11 mouse cellular contexts compared by ENCODE assay signal in the genomic region with DNA sequence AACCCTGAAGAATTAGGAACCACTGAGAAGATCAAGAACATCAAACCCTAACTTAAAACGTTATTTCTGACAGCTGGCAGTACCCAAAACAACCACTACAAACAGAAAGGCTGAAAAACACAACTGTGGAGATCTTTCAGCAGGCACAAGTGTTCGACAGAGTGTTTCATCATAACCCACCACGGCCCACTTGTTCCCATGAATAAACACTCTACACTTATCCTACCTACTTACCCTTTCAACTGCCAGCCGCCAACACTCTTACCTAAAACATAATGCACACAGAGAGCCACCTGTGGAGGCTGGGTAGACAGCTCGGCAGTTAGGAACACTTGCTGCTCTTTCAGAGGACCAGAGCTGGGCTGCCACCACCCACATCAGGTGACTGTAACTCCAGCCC. TPM values are rescaled to one million over a fixed set of nuclear protein-coding genes. Genes with fewer than 3 reads are reported as not detected.
DNase-seq lines count a peak whose midpoint lies in the region; ATAC-seq and TF ChIP-seq lines count a peak whose summit lies in the region.
"Had no signal": no experiment of that assay in that cellular context is flagged by ENCODE, and none has a peak within 500 bp of the region (broad histone marks: within the 10 kb centered on the region; RNA-seq: fewer than 3 reads in every experiment).

No protein-coding gene starts in this region.

- H3K36me3 ChIP-seq in lung, embryonic 15.5 days: peaks cover 23% of the 10 kb centered on the region

- peak; percentile 17 for TF ChIP-seq CTCF in left cerebral cortex, adult 2 months (IDR thresholded peaks at IDR 0.05)

- no peak for DNase-seq in left cerebral cortex, adult 2 months (ENCODE audit: extremely low spot score in 1 of 2, low spot score in 2 of 2)
- no peak for DNase-seq in left cerebral cortex, adult 9 months (ENCODE audit: low spot score in 2 of 2)
- peak; percentile 50 for DNase-seq in naive thymus-derived CD4-positive, alpha-beta T cell, adult 2 months (ENCODE audit: low read depth)
- peak; percentile 61 for DNase-seq in thymus, postnatal 4 days
- DNase-seq in frontal cortex, postnatal 14 days (ENCODE audit: low spot score in 2 of 2): no peak
- DNase-seq: cerebellum, adult 2 months; heart, postnatal 10 days had no signal

- no peaks in the 10 kb centered on the region for H3K9me3 ChIP-seq in lung, embryonic 15.5 days
- H3K9me3 ChIP-seq: liver, embryonic 12.5 days had no signal

- 51% methylated on average over 5 of the region's 5 CpGs for WGBS in lung, embryonic 15.5 days

- intact Hi-C loops in left cerebral cortex, adult 2 months (cut with DNase I): no loop called here

- ATAC-seq in lung, embryonic 15.5 days (ENCODE audit: borderline replicate concordance, extremely low read depth, low FRiP score, low TSS enrichment): peak; percentile 12; the same call in 1 of the 2 replicates
- no peak for ATAC-seq in megakaryocyte progenitor cell, adult 5-6 weeks (replicated peaks; ENCODE audit: poor library complexity)
- ATAC-seq: liver, embryonic 12.5 days; Patski had no signal

- no peak overlapping the region for H3K4me3 ChIP-seq in left cerebral cortex, adult 2 months
- no peak overlapping the region for H3K4me3 ChIP-seq in lung, embryonic 15.5 days
- H3K4me3 ChIP-seq: liver, embryonic 12.5 days had no signal

- H3K27me3 ChIP-seq in lung, embryonic 15.5 days: no peaks in the 10 kb centered on the region
- H3K27me3 ChIP-seq: liver, embryonic 12.5 days; Patski had no signal

- H3K27ac ChIP-seq in left cerebral cortex, adult 2 months: no peak overlapping the region
- H3K27ac ChIP-seq in lung, embryonic 15.5 days: peak overlapping the region; percentile 90
- H3K27ac ChIP-seq: liver, embryonic 12.5 days had no signal

- peaks cover 48% of the 10 kb centered on the region for H3K4me1 ChIP-seq in lung, embryonic 15.5 days

- H3K4me2 ChIP-seq in lung, embryonic 15.5 days: peak overlapping the region; percentile 31; the same call in 1 of the 2 replicates
- H3K4me2 ChIP-seq: liver, embryonic 12.5 days had no signal

- no peak overlapping the region for H3K9ac ChIP-seq in lung, embryonic 15.5 days
- H3K9ac ChIP-seq: liver, embryonic 12.5 days had no signal

RNA-seq across cellular contexts. Expression of gene Iqgap1, which starts 26.5 kb away (rescaled TPM):
- 10 to 100 TPM; 26.0 to 27.3 TPM for total RNA-seq in left cerebral cortex, adult 2 months (2021)
- polyA plus RNA-seq in lung, embryonic 15.5 days (2015; fragmentation: Nextera tagmentation; extraction: Ambion mirVana): 107 and 115 TPM in 2 replicates
- total RNA-seq in megakaryocyte progenitor cell, adult 5-6 weeks (2015): 90.5 and 94.3 TPM in 2 replicates
- 81.0 and 113 TPM in 2 replicates for total RNA-seq in megakaryocyte progenitor cell, adult 5-6 weeks (2017)

Comparison
In these comparisons a context has a peak if more than half of its experiments do, and no peak if none do; other contexts are left out.
1. DNase-seq: peak in naive thymus-derived CD4-positive, alpha-beta T cell, adult 2 months (single experiment) and thymus, postnatal 4 days (single experiment); none in left cerebral cortex, adult 2 months (0 of 2), left cerebral cortex, adult 9 months (0 of 2) and frontal cortex, postnatal 14 days (0 of 2).